Mouse (Mus musculus) liver, embryonic 16.5 days (tissue): ENCODE measurements around the gene Cdkal1. TPM values are rescaled to one million over a fixed set of nuclear protein-coding genes. Genes with fewer than 3 reads are reported as not detected.

Source experiments
- ATAC-seq: fragments of 200-750 bp; cut with Nextera tagmentation; 2 replicates; pipeline ENCODE4 v1.8.0; 2017; ENCODE audit warnings: low read depth, mild to moderate bottlenecking, moderate number of reproducible peaks, moderate library complexity
- H3K27ac ChIP-seq: fragments of 300-500 bp; sonication (generic); 2 replicates; pipeline ENCODE4 v1.5.1; 2014; ENCODE audit warnings: mild to moderate bottlenecking, low read length
- H3K27me3 ChIP-seq: fragments of 300-500 bp; sonication (generic); 2 replicates; pipeline ENCODE4 v1.6.1; 2014; ENCODE audit warnings: low read depth, low read length, mixed read lengths; ENCODE audit not compliant: control insufficient read depth, insufficient read depth
- H3K36me3 ChIP-seq: fragments of 300-500 bp; sonication (generic); 2 replicates; pipeline ENCODE4 v1.6.1; 2014; ENCODE audit warnings: mild to moderate bottlenecking; ENCODE audit not compliant: control insufficient read depth, insufficient read depth
- H3K4me1 ChIP-seq: fragments of 300-500 bp; sonication (generic); 2 replicates; pipeline ENCODE4 v1.6.1; 2014; ENCODE audit warnings: low read depth, low read length, mixed read lengths; ENCODE audit not compliant: control insufficient read depth
- H3K4me2 ChIP-seq: fragments of 300-500 bp; sonication (generic); 2 replicates; pipeline ENCODE4 v1.6.1; 2014; ENCODE audit warnings: low read depth, low read length, mixed read lengths
- H3K4me3 ChIP-seq: fragments of 300-500 bp; sonication (generic); 2 replicates; pipeline ENCODE4 v1.5.1; 2014; ENCODE audit warnings: low read depth, mild to moderate bottlenecking, low read length
- H3K9ac ChIP-seq: fragments of 300-500 bp; sonication (generic); 2 replicates; pipeline ENCODE4 v1.6.1; 2014; ENCODE audit warnings: low read depth, low read length
- H3K9me3 ChIP-seq: fragments of 300-500 bp; sonication (generic); replicated peaks from 2 replicates; pipeline ENCODE4 v1.6.1; 2016; ENCODE audit warnings: low read length; ENCODE audit not compliant: control insufficient read depth
- WGBS: fragments of 180-500 bp; shearing (Covaris S2); extraction: QIAGEN DNeasy Blood & Tissue Kit; methylation state at CpG from one replicate; pipeline ENCODE4 v1.1.7; 2014; ENCODE audit not compliant: insufficient replicate concordance; 5-methylcytosine and 5-hydroxymethylcytosine counted together
- polyA plus RNA-seq: library from polyadenylated mRNA; unstranded; fragments of >200 nt; fragmentation: Nextera tagmentation; extraction: Ambion mirVana; gene quantifications from 2 replicates; pipeline ENCODE4 v1.2.1, GENCODE M21; 2015

Cdkal1 gene
- polyA plus RNA-seq, 1 experiment from 2014 or later, result 9.3 TPM

GRCm38 (mm10) chr13:29364901-29365625 lies 490.4 kb downstream of the Cdkal1 start:
- no peaks in the 10 kb centered on the region for H3K9me3 ChIP-seq
- H3K4me2 ChIP-seq, result no peak overlapping the region
- no peaks in the 10 kb centered on the region for H3K27me3 ChIP-seq
- no peaks in the 10 kb centered on the region for H3K4me1 ChIP-seq
- 78% methylated on average over 13 of the region's 13 CpGs for WGBS
- no peaks in the 10 kb centered on the region for H3K36me3 ChIP-seq
- no peak overlapping the region for H3K27ac ChIP-seq
- no peak overlapping the region for H3K4me3 ChIP-seq
- no peak overlapping the region for H3K9ac ChIP-seq
- no peak for ATAC-seq

- Histone ChIP-seq H3K4me3 (no peak overlapping the region), H3K4me2 (no peak overlapping the region), H3K27ac (no peak overlapping the region), H3K9me3 (no peaks in the 10 kb centered on the region), H3K36me3 (no peaks in the 10 kb centered on the region), H3K27me3 (no peaks in the 10 kb centered on the region), H3K9ac (no peak overlapping the region), H3K4me1 (no peaks in the 10 kb centered on the region)
- 34% methylated on average over 6 of the region's 6 CpGs for WGBS
- ATAC-seq, result no peak
Measured at GRCm38 (mm10) chr13:29364009-29364408, 491.5 kb downstream of the Cdkal1 start.

- 39% methylated on average over 4 of the region's 4 CpGs for WGBS
- no peak overlapping the region for H3K9ac ChIP-seq
- no peaks in the 10 kb centered on the region for H3K36me3 ChIP-seq
- H3K4me3 ChIP-seq, result no peak overlapping the region
- no peaks in the 10 kb centered on the region for H3K9me3 ChIP-seq
- H3K27ac ChIP-seq, result no peak overlapping the region
- no peak for ATAC-seq
- H3K4me1 ChIP-seq, result no peaks in the 10 kb centered on the region
- H3K27me3 ChIP-seq, result no peaks in the 10 kb centered on the region
- H3K4me2 ChIP-seq, result no peak overlapping the region
Measured at GRCm38 (mm10) chr13:29361842-29362241, 493.6 kb downstream of the Cdkal1 start.

GRCm38 (mm10) chr13:29360899-29361298 lies 494.6 kb downstream of the Cdkal1 start:
- Histone ChIP-seq H3K4me2 (peak overlapping the region; percentile 0; the same call in 1 of the 2 replicates), H3K9me3 (no peaks in the 10 kb centered on the region), H3K4me3 (no peak overlapping the region), H3K27ac (no peak overlapping the region), H3K27me3 (no peaks in the 10 kb centered on the region), H3K4me1 (no peaks in the 10 kb centered on the region), H3K9ac (no peak overlapping the region), H3K36me3 (no peaks in the 10 kb centered on the region)
- WGBS, result 62% methylated on average over 10 of the region's 10 CpGs
- no peak for ATAC-seq

GRCm38 (mm10) chr13:29359341-29359740 lies 496.1 kb downstream of the Cdkal1 start:
- WGBS, result 44% methylated on average over 1 of the region's 1 CpGs
- ATAC-seq, result no peak

GRCm38 (mm10) chr13:29357483-29357882 lies 498.0 kb downstream of the Cdkal1 start:
- H3K27me3 ChIP-seq, result no peaks in the 10 kb centered on the region
- no peak overlapping the region for H3K4me2 ChIP-seq
- H3K36me3 ChIP-seq, result no peaks in the 10 kb centered on the region
- H3K4me3 ChIP-seq, result no peak overlapping the region
- H3K27ac ChIP-seq, result no peak overlapping the region
- 72% methylated on average over 5 of the region's 5 CpGs for WGBS
- ATAC-seq, result no peak
- H3K4me1 ChIP-seq, result no peaks in the 10 kb centered on the region
- H3K9me3 ChIP-seq, result no peaks in the 10 kb centered on the region
- no peak overlapping the region for H3K9ac ChIP-seq

More at GRCm38 (mm10) chr13:29359341-29359740, 496.1 kb downstream of the Cdkal1 start:
- Histone ChIP-seq H3K9ac (no peak overlapping the region), H3K4me3 (no peak overlapping the region), H3K4me1 (no peaks in the 10 kb centered on the region), H3K9me3 (no peaks in the 10 kb centered on the region), H3K4me2 (no peak overlapping the region), H3K27me3 (no peaks in the 10 kb centered on the region), H3K36me3 (no peaks in the 10 kb centered on the region), H3K27ac (no peak overlapping the region)

- no peak for ATAC-seq
- WGBS, result 68% methylated on average over 10 of the region's 10 CpGs
- Histone ChIP-seq H3K36me3 (no peaks in the 10 kb centered on the region), H3K4me1 (no peaks in the 10 kb centered on the region), H3K27ac (no peak overlapping the region), H3K4me3 (no peak overlapping the region), H3K4me2 (no peak overlapping the region), H3K27me3 (no peaks in the 10 kb centered on the region), H3K9ac (no peak overlapping the region), H3K9me3 (no peaks in the 10 kb centered on the region)
Measured at GRCm38 (mm10) chr13:29356158-29356485, 499.4 kb downstream of the Cdkal1 start.

GRCm38 (mm10) chr13:29355484-29356157 lies 499.9 kb downstream of the Cdkal1 start:
- WGBS, result 71% methylated on average over 3 of the region's 3 CpGs
- ATAC-seq, result no peak
- H3K4me2 ChIP-seq, result no peak overlapping the region
- H3K27me3 ChIP-seq, result no peaks in the 10 kb centered on the region
- H3K9ac ChIP-seq, result no peak overlapping the region
- no peak overlapping the region for H3K27ac ChIP-seq
- H3K36me3 ChIP-seq, result no peaks in the 10 kb centered on the region
- no peaks in the 10 kb centered on the region for H3K9me3 ChIP-seq
- no peak overlapping the region for H3K4me3 ChIP-seq
- no peaks in the 10 kb centered on the region for H3K4me1 ChIP-seq

GRCm38 (mm10) chr13:29354943-29355342 lies 500.5 kb downstream of the Cdkal1 start:
- Histone ChIP-seq H3K4me1 (no peaks in the 10 kb centered on the region), H3K4me2 (no peak overlapping the region), H3K9me3 (no peaks in the 10 kb centered on the region), H3K27ac (no peak overlapping the region), H3K9ac (no peak overlapping the region), H3K4me3 (no peak overlapping the region), H3K27me3 (no peaks in the 10 kb centered on the region), H3K36me3 (no peaks in the 10 kb centered on the region)
- WGBS, result 72% methylated on average over 4 of the region's 4 CpGs
- ATAC-seq, result no peak
